Mouse (Mus musculus): ENCODE measurements around the gene Il1f5. TPM values are rescaled to one million over a fixed set of nuclear protein-coding genes. Genes with fewer than 3 reads are reported as not detected.
A peak's percentile ranks its signal among the peaks of the same experiment; 100 is the strongest.

Il1f5 gene
- total RNA-seq (2017), result not detected in 3 replicates

DNA sequence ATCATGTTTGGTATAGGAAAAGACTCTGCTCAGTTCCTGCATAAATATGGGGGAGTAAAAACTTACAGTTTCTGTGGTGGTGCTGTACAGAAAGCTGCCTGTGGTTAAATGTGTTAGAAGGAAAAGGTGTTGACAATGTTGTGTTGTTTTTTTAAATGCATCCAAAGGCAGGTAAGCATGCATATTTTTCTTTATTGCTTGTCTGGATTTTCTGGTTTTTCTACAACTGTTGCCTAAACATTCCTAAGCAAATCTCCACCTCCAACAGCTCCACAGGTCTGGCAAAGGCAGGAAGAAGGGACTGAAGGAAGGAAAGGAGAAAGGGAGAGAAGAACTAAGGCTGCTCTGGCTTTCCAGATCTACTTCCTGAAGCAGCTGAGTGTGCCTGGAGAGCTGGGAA lies at the start of gene Il1f5:
Gene Il1f5, plus strand, starts transcription at position 301 of the 400 bp plus-strand sequence.
- no peak for ATAC-seq (replicated peaks; ENCODE audit: insufficient number of reproducible peaks, low FRiP score, low TSS enrichment, poor library complexity, severe bottlenecking)

DNA sequence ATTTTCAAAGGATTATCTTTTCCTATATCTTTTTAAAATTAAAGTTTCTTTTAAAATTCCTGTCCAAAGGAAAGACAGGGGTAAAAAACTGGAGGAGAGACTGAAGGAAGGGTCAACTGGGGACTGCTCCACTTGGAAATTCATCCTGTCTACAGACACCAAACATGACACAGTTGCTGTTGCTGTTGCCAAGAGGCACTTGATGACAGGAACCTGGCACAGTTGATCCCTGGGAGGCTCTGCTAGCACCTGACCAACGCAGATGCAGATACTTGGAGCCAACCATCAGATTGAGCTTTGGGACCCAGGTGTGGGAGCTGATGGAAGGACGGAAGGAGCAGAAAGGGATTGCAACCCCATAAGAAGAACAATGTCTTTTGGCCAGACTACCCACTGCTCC lies 49.6 kb upstream of the Il1f5 start:
- no peak for ATAC-seq (replicated peaks; ENCODE audit: insufficient number of reproducible peaks, low FRiP score, low TSS enrichment, poor library complexity, severe bottlenecking)

DNA sequence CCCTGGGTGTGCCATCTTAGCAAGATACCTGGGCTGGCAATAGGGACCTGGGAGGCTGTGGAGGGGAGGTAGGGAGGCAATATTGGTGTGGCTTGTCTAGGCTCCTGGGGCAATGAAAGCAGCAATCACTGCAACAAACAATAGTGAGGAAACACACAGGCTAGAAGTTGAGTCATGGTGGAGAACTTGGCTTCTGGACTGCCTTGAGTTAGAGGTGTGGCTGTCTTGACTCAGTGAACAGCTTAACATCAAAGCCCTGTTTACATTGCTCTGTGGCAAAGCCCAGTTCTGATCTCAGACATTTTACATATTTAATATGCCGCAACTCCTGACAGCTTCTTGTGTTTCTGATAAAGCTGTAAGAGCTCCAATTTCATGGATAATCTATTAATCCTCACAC lies 9.3 kb upstream of the Il1f5 start:
- no peak for ATAC-seq (replicated peaks; ENCODE audit: insufficient number of reproducible peaks, low FRiP score, low TSS enrichment, poor library complexity, severe bottlenecking)

DNA sequence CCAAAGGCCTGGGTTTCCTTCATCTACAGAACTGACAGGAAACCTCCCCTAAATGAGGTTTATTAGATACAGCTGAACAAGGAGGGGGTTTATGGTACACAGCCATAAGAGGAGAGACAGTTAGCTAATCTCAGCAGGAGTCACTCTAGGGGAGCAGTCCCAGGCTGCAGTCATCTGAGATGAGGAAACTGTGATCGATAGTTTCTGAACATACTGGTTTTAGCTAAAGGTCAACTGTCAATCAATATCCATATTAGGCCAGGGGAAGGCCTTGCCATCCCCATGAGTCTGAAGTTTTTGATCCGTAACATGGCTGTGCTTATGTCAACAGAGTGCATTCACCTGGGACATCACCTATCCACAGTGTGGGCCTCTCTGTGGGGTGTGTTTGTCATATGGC lies 3.1 kb upstream of the Il1f5 start:
- ATAC-seq (replicated peaks; ENCODE audit: insufficient number of reproducible peaks, low FRiP score, low TSS enrichment, poor library complexity, severe bottlenecking), result no peak

DNA sequence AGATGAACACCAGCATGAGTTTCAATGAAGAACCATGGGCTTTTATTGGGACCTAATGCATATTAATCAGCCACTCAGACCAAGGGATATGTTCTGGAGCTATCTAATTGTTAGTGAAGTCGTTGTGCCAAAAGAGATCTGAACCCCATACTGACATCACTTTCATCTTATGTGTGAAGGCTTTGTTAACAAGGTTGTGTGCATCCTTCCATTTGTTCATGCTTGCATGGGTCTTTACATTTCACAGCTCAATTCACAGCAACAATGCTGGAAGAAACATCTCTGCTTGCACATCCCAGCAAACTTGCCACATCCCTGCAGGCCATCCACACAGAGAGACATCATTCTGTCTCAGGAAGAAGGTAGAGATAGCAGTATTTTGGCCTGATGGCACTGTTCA lies 1.6 kb upstream of the Il1f5 start:
- no peak for ATAC-seq (replicated peaks; ENCODE audit: insufficient number of reproducible peaks, low FRiP score, low TSS enrichment, poor library complexity, severe bottlenecking)

DNA sequence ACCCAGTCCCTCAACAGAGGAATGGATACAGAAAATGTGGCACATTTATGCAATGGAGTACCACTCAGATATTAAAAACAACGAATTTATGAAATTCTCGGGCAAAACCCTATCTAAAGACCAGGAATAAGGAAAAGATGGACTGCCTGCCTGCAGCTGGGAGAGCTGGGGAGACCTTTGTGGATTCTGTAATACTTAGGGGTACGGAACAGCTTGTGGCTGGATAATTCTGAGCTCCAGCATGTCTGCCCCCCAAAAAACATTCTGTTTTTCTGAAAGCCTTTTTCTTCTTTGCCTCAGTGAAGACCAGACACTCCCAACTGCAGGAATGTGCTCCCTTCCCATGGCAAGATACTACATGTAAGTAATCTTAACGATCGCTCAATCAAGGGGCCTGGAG lies 14.1 kb downstream of the Il1f5 start, which contains the start of gene Il1f10:
Gene Il1f10, plus strand, starts transcription at position 301 of the 400 bp plus-strand sequence.
- no peak for ATAC-seq (replicated peaks; ENCODE audit: insufficient number of reproducible peaks, low FRiP score, low TSS enrichment, poor library complexity, severe bottlenecking)

DNA sequence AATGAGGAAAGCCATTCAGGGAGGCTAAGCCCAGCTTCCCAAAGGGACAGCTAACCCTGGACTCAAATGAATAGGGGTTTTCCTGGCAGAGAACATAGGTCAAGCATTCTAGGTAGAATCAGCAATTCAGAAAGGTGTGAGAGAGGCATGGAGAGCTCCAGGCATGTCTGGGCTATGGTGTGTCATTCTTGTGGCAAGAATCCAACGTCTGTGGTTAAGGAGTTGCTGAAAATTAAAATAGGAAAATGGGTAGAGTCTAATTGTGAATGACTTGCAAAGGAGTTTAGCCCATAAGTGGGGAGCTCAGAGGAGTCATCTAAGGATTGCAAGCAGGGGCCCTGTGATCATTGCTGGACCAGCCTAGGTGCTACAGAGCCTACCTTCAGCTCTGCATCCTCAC lies 17.9 kb downstream of the Il1f5 start:
- no peak for ATAC-seq (replicated peaks; ENCODE audit: insufficient number of reproducible peaks, low FRiP score, low TSS enrichment, poor library complexity, severe bottlenecking)

DNA sequence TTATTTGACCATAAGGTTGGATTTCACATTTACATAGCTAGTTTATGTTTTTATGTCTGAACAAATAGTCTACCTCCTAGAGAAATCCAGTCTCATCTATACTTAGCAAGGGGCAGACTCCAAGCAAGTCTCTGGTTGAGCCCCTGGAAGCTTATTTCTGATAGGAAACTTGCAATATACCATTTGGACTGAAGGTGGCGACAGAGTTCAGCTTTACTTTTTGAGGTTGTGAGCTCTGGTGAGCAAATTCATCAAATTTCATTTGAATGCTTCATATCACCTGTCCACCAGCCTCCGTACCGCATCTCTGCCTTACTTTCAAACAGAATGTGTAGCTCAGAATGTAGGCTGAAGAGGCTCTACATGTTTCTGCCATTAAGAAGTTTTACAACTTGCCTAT lies 20.1 kb downstream of the Il1f5 start:
- ATAC-seq (replicated peaks; ENCODE audit: insufficient number of reproducible peaks, low FRiP score, low TSS enrichment, poor library complexity, severe bottlenecking), result peak; percentile 66; the same call in 1 of the 2 replicates

DNA sequence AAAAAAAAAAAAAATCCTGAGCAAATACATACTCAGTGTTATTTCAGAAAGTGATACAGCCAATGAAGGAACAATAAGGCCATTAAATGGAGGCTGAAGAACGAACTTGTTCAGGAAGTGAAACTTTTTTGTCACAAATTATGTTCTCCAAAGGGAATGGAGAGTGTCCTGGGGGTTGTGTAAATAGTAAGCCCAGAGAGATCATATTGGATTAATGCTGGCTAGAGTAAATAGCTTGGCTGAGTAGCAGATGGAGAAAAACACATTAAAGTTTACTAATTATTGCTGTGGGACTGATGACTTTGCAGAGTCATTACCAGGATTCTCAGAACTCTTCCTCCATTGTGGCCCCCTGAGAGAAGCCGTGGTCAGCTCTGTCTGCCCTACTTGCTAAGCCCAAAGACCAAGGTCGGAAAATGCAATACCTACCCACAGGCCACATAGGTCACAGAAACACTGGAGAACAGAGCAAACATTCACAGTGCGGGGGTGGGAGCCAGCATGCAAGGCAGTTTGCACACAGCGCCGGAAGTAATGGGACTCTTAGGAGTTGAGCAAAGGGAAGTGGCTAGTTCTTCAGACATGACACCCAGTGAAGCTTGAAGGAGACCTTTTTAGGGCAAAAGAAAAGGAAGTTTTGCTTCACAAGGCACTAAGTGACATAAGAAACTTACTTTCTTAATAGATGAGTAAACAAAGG lies 34.7 kb downstream of the Il1f5 start:
- ATAC-seq (replicated peaks; ENCODE audit: insufficient number of reproducible peaks, low FRiP score, low TSS enrichment, poor library complexity, severe bottlenecking), result peak; percentile 81

DNA sequence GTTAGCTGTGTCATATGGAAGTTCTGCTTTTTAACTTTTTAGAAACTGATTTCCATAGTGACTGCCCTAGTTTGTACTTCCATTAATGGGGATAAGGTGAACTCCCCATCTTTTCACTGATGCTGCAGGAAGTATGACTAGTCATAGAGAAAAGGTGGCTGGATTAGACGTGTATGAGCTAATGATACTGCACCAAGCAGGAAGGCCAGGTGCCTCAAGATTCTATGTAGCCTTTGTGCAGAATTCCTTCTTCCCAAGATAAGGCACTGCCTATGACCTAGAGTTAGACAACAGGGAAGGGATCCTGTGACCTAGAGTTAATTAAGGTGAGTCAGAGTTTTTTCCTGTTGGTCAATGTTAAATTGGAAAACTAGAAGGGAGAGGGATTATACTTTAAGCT lies 40.2 kb downstream of the Il1f5 start:
- ATAC-seq (replicated peaks; ENCODE audit: insufficient number of reproducible peaks, low FRiP score, low TSS enrichment, poor library complexity, severe bottlenecking), result no peak; the same call in 1 of the 2 replicates

DNA sequence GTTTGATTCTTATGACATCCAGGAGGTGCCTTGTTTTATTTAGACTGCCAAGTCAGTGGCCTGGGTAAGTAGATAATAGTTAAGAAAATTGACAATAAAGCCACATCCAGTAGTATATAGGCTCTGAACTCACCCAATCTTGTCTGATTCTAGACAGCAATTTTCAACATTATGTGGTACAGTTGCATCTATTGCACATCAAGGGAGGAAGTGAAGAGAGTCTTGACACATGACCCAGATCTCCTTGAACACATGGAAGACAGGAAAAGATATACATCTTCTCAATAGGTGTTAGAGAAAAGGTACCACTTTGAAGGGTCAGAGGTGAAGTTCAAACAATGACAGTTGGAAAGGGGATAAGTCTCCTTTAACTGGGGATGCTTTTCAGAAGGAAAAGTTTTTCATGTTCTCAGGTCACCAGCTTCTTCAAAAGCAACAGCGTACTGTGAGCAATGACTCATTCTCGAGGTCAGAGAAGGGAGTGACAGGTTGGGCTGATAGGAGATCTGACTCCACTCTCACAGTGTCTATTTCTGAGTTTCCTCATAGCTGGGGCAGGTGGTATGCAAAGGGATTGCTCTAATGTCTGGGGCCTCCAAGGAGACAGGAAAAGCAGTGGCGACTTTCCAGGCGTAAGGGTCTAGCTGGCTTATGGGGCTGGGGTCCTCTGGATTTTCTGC lies 41.3 kb downstream of the Il1f5 start:
- ATAC-seq (replicated peaks; ENCODE audit: insufficient number of reproducible peaks, low FRiP score, low TSS enrichment, poor library complexity, severe bottlenecking), result no peak

Other genes with a start within 250 kb of the Il1f5 start
- 16.4 to 33.7 TPM (median 26.7 TPM) in 3 replicates for gene Hnmt, start 227.6 kb upstream of the Il1f5 start, total RNA-seq (2017)
- not detected in 3 replicates for gene Tbpl2, start 180.4 kb upstream of the Il1f5 start, total RNA-seq (2017)
- not detected in 3 replicates for gene Il1f8, start 123.8 kb upstream of the Il1f5 start, total RNA-seq (2017)
- gene Il1f9, start 90.5 kb upstream of the Il1f5 start, total RNA-seq (2017), result not detected in 3 replicates
- gene Il1f6, start 61.5 kb upstream of the Il1f5 start, total RNA-seq (2017), result not detected in 3 replicates
- gene Il1f10, start 14.2 kb downstream of the Il1f5 start, total RNA-seq (2017), result not detected in 3 replicates
- gene Il1rn, start 59.9 kb downstream of the Il1f5 start, total RNA-seq (2017), result 5.8 to 12.4 TPM (median 8.9 TPM) in 3 replicates
- gene Psd4, start 90.6 kb downstream of the Il1f5 start, total RNA-seq (2017), result 70.8 to 164 TPM (median 139 TPM) in 3 replicates
- not detected in 3 replicates for gene Pax8, start 198.6 kb downstream of the Il1f5 start, total RNA-seq (2017)